Mouse (Mus musculus): ENCODE measurements around the gene Slc30a5. TPM values are rescaled to one million over a fixed set of nuclear protein-coding genes. Genes with fewer than 3 reads are reported as not detected.
"Not testable (repeated sequence)": the region's sequence is repeated elsewhere in the genome, so short reads cannot be mapped to it uniquely, and the experiment has no call there.

Gene Slc30a5
- total RNA-seq (2021), result 10 to 100 TPM in 1 of 2 experiments, 1 to 10 TPM in 1; 9.4 to 10.7 TPM
- long read RNA-seq, experiment 1, transcript Slc30a5-201 (16 exons, 3,179 nt), result major isoform, 7 of 9 reads
- long read RNA-seq, experiment 1, partial matches to known transcripts, result 1 of 9 reads
- long read RNA-seq, experiment 1, other reads (novel, unspliced or antisense), result 1 of 9 reads
- long read RNA-seq, experiment 2, transcript Slc30a5-201 (16 exons, 3,179 nt), result major isoform, 7 of 10 reads
- long read RNA-seq, experiment 2, partial matches to known transcripts, result 1 of 10 reads
- long read RNA-seq, experiment 2, other reads (novel, unspliced or antisense), result 2 of 10 reads

DNA sequence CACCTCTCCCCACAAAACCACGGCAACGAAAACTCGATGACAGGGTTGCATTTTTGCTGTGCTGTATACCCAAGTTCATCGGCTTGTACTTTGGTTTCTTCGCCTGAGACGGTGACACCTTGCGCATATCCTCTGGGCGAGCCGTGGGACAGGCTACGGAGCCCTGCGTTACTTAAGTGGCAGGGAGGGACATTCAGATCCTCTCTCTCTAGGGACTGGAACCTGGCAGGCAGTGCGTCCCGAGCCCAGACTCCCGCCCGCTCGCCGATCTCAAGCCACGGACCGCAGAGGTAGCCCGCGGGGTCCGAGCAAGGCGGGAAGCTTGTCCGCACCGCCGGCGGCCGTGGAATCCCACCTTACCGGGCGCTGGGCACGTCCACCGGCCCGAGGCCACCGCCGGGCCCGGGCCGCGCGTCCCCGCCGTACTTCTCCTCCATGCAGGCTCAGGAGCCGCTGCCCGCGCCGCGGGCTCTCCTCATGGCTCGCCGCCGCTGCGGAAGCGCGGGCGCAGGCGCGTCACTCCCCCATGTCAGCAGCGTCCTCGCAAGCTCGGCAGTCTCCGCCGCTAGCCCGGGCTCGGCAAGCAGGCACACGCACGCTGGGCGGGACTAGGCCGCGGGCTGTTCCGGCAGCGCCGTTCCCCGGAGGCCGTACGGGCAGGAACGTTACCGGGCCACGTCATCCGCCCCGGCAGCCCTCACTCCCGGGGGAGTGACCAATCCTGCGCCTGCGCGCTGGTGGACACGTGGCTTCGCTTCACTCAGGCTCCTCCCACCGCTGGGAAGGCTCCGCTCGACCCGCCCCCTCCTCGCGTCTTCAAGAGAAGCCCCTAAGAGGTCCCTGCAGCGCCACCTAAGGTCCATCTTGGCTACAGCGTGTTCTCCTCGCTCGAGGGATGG lies at the start of gene Slc30a5:
Slc30a5 (minus strand) TSS at position 687 of the 899 bp plus-strand sequence.
- DNase-seq (ENCODE audit: low spot score), result peak; percentile 100

DNA sequence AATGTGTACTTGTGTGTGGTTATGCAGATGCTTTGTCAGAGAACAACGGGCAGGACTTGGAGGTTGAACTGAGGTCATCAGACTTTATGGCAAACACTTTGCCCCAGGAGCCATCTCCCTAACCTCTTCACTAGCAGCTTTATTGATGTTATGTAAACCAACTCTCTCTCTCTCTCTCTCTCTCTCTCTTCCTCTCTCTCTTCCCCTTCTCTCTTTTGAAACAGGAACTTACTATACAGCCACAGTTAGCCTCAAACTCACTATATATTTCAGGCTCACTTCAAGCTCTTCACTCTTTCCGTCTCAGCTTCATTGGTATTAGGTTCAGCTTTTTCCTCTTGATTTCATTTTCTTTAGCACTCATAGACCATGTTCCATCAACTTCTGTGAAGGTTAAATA lies 48.7 kb upstream of the Slc30a5 start:
- DNase-seq (ENCODE audit: low spot score), result no peak

DNA sequence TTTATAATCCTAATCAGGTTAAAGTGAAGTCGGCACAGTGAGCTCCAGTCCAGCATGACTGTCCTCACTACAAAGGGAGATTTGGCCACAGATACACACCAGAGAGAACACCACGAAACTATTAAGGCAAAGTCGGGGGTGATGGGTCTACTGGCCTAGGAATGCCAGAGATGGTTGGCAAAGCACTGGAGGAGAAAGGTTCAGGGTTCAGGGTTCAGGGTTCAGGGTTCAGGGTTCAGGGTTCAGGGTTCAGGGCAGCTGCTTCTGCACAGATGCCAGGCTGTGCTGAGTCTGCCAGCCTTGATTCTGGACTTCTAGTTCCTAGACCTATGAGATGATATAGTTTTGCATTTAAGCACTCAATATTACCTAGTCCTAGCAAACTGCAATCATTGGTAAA lies 46.6 kb upstream of the Slc30a5 start:
- no peak for DNase-seq (ENCODE audit: low spot score)

DNA sequence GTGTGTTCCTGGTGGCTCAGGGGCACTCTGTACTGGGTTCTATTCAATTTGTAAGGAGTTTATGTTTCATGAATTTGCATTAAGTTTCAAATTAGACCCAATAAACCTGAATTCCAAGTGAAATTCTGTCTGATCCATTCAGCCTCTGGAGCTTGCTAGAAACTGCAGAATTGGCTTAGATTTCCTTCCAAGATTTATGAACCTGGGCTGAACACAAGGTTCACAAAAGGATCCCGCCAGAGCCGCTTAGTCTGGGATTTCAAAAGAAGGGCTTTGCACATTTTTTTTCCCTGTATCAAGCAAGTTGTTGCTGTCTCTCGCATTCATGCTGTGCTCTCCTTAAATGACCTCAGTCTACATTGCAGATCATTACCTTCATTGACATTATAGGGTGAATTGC lies 46.1 kb upstream of the Slc30a5 start:
- DNase-seq (ENCODE audit: low spot score), result no peak

DNA sequence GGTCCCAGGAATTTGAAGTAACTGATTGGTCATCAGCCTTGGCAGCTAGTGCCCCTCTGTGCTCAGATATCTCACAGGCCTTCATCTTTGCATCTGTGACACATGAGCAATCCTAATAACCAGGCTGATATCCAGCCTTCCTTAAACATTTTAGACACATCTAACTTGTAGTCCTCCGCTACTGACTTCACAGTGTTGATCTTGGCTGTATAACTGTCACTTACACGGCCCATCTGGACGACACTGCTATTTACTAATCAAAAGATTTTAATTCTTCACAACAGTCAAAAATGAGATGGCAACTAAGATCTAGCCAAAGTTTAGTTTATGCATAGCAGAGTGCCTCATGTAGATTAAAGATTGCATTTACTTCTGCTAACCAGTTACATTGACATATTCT lies 45.0 kb upstream of the Slc30a5 start:
- DNase-seq (ENCODE audit: low spot score), result no peak

DNA sequence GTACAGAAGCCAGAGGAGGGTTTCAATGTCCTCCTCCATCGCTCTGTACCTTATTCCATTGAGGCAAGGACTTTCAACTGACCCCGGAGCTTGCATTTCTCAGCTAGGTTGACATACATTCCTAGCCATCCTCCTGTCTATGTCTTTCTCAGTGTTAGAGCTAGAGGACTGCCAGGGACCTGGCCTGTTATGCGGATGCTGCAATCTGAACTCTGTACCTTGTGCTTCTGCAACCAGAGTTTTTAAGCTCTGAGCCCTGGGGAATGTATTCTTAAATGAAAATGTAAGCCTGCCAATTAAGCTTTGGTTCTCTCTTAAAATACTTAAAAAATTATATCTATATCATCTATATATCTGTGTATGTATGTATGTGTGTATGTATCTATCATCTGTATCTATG lies 44.5 kb upstream of the Slc30a5 start:
- DNase-seq (ENCODE audit: low spot score), result no peak

DNA sequence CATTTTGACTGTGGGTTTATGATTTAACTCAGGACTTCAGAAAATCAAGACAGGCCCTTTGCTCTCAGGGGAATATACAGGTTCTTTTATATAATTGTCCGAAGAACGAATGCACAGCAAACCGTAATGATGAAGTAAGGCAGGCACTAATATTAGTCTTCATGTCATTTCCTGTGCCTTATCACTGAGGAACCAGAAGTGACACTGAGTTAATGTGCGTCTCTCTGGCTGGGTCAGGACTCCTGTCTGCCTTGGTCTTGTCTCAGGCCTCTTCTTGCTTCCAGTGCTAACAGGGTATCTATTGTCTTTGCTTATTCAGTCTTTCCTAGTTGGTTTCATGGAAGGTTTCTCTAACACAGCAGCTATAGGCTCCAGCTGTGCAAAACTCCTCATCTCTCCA lies 41.9 kb upstream of the Slc30a5 start:
- no peak for DNase-seq (ENCODE audit: low spot score)

DNA sequence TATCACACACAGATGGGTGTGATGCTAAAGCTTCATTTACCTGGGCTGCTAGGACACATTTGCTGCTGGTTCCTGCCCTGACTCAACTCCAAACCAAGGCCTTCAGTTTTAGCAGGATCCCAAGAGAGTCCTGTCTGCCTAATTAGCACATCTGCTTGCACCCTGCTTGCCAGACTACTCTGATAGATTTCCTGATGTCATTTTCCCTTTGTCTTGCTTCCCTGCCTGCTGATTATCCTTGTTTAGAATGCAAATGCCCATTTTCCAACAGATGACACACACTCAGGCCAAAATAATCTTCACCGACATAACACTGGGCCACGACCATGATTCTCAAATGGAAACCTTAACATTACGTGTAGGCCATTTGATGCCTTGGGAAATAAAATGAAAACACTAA lies 41.4 kb upstream of the Slc30a5 start:
- DNase-seq (ENCODE audit: low spot score), result no peak

DNA sequence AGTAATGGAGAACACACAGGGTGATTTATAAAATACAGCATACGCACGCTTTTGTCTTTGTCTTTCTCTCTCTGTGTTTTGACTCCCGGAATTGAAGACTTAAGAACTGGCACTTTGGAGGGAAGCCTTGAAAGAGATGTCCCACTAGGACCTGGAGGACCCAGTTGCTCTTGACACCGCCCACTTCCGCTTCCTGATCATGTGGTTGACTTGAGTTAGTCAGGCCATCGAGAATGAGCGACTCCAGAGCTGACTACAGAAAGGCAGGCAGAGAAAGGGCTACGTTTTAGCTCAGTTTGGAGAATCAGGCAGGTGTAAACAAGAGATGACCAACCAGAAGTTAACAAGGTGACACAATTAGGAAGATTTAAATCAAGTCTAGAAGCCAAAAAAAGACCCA lies 40.3 kb upstream of the Slc30a5 start:
- no peak for DNase-seq (ENCODE audit: low spot score)

DNA sequence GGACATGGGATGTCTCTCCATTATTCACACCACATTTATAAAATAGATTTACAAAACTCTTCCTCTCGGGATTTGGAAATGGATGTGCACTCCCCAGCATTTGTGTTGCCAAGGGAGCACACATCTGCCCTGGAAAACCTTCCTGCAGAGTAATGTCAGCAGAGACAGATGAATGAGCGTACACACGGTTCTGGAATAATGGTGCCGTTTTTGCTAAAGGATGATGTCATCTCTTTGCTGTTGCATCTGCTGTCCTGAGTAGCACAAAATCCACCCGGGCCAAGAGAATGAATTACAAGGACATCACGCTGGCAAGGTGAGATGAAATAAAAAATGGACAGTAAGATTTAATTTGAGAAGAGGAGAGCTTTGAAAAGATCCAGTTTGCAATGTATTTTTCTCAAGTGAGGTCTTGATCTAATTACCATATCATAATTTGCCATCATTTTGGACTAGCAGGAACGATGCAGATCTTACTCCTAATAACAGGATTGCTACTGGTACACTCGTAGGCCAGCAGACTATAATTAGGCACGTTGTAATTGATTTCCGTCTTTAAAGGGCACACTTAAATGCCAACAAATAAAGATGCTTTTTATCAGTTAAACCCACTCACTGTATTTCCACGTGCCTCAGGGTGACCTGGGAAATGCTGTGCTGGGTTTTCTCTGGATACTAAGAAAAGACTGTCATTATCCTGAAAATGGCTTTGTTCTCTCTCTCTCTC lies 38.4 kb upstream of the Slc30a5 start:
- no peak for DNase-seq (ENCODE audit: low spot score)

DNA sequence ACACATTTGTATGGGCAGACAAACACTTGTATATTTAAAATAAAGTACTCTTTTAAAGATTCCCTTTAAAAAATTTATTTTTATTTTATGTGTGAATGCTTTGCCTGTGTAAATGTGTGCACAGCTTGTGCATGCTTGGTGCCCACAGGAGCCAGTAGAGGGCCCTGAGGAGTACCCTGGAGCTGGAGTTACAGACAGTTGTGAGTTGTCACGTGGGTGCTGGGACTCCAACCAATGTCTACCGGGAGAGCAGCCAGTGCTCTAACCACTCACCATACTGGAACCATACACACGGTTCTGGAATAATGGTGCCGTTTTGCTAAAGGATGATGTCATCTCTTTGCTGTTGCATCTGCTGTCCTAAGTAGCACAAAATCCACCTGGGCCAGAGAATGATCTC lies 36.6 kb upstream of the Slc30a5 start:
- DNase-seq (ENCODE audit: low spot score), result no peak

DNA sequence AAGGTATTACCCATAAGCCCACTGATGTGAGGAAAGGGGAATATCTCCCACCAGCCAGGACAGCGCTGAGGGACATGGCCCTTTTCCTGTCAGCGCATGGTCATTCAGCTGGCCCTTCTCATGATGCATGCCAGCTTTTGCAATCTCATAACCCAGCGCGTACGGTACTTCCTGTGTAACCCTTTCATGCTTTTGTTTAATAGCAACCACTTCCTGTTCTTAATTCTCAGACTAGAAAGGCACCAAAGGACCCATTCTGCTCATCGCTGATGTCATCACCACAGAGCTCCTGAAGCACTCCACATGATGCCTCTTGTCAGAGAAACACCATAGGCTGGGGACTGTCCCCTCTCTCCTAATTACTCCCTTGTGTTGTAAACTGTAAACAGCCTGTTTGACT lies 33.1 kb upstream of the Slc30a5 start:
- no peak for DNase-seq (ENCODE audit: low spot score)

DNA sequence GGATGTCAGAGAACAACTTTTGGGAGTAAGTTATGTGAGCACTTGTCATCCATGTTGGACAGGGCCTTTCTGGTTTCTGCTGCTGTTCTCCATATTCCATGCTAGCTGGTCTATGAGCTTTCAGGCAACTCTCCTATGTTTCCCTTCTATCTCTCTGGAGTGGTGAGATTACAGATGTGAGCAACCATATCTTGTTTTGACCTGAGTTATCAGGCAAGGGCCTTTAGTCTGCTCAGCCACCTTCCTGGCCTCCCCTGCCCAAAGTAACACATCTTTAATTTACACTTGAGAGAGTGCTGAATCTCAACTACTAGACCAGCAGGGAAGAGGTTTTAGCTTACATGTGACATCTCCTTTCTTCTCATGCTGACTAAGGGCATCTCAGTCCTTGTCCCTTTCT lies 32.5 kb upstream of the Slc30a5 start:
- no peak for DNase-seq (ENCODE audit: low spot score)

DNA sequence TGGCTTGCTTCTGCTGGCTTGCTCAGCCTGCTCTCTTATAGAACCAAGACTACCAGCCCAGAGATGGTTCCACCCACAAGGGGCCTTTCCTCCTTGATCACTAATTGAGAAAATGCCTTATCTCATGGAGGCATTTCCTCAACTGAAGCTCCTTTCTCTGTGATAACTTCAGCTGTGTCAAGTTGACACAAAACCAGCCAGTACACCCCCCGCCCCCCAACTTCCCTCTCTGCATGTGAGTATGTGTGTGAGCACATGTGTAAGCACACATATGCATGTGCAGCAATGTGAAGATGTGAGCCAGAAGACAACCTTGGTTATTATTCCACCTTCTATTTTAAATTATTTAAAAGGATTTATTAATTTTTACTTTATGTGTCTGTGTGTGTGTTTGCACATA lies 30.7 kb upstream of the Slc30a5 start:
- not testable (repeated sequence) for DNase-seq (ENCODE audit: low spot score)

DNA sequence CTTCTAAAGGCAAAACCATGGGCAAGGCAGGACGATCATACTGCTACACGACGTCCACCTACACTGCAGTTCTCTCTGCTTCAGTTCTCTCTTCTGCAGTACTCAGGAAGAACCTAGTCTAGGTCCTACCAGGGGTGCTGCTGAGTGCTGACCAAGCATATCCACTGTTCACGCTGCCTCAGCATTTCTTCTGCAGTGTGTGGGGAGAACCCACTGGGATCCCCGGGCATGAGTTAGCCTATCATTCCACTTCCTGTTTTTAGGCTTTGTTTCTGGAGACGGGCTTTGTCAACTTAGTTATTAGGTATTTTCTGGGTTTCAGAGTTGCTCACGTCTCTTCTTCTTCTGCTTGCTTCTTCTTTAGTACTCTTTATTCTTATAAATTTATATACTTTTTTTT lies 25.9 kb upstream of the Slc30a5 start:
- DNase-seq (ENCODE audit: low spot score), result no peak

DNA sequence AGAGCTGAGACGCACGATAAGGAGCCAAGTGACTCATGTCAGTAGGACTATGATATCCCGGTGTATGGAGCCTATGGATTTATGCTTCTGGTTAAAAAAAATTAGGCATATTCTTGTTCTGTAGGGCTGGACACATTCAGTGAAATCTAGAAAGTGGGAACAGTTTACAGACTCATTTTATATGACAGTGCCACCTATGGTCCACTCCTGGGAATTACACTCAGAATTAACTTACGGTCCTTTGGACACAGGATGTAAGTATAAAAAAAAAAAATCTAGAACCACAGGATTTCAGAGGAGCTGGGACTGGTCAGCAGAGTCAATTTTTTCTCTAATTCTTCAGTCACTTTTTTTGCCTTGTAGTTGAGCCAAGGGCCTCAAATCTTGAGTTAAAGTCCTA lies 20.9 kb upstream of the Slc30a5 start:
- DNase-seq (ENCODE audit: low spot score), result peak; percentile 31

DNA sequence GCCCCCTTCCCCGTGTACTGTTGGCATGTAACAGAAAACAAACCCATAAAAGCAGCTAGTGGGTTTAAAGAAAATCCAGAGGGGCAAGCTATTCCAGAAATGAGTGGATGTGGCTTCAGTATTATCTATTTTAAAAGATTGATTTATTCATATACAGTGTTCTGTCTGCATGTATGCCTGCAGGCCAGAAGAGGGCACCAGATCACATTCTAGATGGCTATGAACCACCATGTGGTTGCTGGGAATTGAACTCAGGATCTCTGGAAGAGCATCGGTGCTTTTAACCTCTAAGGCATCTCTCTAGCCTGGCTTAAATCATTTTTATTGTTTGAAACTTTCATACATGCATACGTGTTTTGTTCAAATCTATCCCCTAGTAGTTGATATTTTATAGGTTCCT lies 19.9 kb upstream of the Slc30a5 start:
- DNase-seq (ENCODE audit: low spot score), result no peak

DNA sequence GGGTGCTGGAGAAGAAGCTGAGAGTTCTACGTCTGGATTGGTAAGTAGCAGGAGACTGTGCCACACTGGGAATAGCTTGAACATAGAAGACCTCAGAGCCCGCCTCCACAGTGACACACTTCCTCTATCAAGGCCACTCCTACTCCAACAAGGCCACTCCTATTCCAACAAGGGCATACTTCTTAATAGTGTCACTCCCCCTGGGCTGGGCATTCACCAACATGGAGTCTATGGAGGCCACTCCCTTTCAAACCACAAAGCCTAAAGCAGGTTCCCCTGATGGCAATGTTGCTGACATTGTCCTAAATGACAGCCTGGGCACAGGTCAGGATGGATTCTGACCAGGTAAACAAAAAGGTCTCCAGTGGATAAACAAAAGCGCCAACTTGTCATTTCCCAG lies 15.9 kb upstream of the Slc30a5 start:
- no peak for DNase-seq (ENCODE audit: low spot score)

DNA sequence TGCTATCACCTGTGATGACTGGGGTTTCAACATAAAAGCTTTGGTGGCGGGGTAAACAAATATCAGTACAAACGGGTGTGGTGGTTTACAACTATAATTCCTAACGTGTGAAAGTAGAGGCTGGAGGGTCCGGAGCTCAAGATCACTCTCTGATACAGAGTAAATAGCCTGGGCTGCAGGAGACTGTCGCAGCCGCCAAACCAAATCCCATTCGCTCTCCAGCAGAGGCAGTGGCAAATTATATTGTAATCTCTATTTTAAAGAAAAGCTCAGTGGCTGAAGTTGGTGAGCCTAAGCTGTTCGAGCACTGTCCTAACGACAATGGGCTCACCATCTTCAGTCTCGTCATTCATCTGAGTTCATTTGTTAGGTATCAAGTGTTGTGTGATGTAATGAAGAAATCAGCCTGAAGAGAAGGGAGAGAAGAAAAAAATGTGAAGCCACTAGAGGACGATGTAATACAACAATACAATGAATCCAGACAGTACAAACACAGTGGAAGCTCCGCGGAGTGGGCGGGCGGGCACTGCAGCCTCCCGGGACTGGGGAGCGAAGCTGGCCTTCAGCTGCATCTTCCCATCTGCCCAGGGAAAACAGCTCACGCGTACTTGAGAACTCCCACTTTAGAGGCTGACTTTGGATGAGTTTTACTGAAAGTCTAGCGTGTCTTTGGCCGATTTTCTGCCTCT lies 13.8 kb upstream of the Slc30a5 start:
- DNase-seq (ENCODE audit: low spot score), result peak; percentile 36

DNA sequence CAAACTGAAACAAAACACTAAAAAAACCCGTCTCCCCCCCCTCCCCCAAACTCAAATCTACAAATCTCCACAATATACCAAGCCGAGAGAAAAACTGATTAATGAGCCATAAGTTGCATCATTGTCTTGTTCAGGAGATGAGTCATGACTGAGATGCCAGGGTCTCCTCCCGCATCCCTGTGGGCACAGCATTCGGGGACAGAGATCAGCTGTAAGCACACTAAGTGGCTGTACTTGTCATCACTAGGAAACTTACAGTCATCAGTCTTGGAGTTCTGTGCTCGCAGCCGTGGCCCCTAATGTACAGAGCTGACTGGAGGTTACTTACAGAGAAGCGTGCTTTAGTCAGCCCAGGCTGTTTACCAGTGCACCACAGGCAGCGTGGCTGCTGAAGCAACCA lies 13.0 kb upstream of the Slc30a5 start:
- no peak for DNase-seq (ENCODE audit: low spot score)

DNA sequence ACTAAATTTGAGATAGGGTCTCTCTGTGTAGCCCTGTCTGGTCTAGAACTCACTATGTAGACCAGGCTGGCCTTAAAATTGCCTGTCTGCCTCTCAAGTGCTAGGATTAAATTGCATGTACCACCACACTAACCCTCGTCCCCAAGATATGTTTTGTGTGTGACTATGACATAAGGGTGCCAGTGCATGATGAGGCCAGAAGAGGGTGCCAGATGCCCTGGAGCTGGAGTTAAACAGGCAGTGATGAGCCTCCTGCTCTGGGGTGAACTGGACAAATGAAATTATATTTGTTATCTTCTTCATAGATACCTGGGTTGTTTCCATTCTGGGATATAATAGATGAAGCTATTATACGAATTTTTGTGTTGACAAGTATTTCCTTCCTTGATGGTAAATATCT lies 10.7 kb upstream of the Slc30a5 start:
- no peak for DNase-seq (ENCODE audit: low spot score)
